Mouse (Mus musculus) MEL-GATA-1-ER (cell line): ENCODE results near the gene Pmm1.
"Not testable (repeated sequence)": the region's sequence is repeated elsewhere in the genome, so short reads cannot be mapped to it uniquely, and the experiment has no call there.

ENCODE experiments used
- DNase-seq: peaks from one replicate; pipeline ENCODE4 v3.0.0-alpha.2; 2012; ENCODE audit warnings: low read depth; ENCODE audit errors: extremely low read depth

Gene Pmm1

GRCm38 (mm10) chr15:81960171-81961077 lies at the start of gene Pmm1:
Pmm1 (minus strand) TSS chr15:81960930.
- DNase-seq: peak; percentile 92

GRCm38 (mm10) chr15:82004257-82004656 lies 43.5 kb upstream of the Pmm1 start:
- no peak for DNase-seq

GRCm38 (mm10) chr15:81993992-81994391 lies 33.3 kb upstream of the Pmm1 start:
- no peak for DNase-seq

GRCm38 (mm10) chr15:81990549-81990948 lies 29.8 kb upstream of the Pmm1 start:
- DNase-seq: peak; percentile 38

- DNase-seq: peak; percentile 65
Observed at GRCm38 (mm10) chr15:81989371-81990062, 28.8 kb upstream of the Pmm1 start.

- DNase-seq: no peak
Observed at GRCm38 (mm10) chr15:81987646-81988045, 26.9 kb upstream of the Pmm1 start, which contains the start of gene Xrcc6. Xrcc6 (plus strand) TSS chr15:81987835.

GRCm38 (mm10) chr15:81985267-81986161 lies 24.8 kb upstream of the Pmm1 start:
- DNase-seq: no peak

GRCm38 (mm10) chr15:81982173-81982572 lies 21.4 kb upstream of the Pmm1 start:
- no peak for DNase-seq

GRCm38 (mm10) chr15:81980321-81980720 lies 19.6 kb upstream of the Pmm1 start, which contains the start of gene 1700029P11Rik:
1700029P11Rik (plus strand) TSS chr15:81980540.
- no peak for DNase-seq

- not testable (repeated sequence) for DNase-seq
Observed at GRCm38 (mm10) chr15:81975156-81975555, 14.4 kb upstream of the Pmm1 start.

- not testable (repeated sequence) for DNase-seq
Observed at GRCm38 (mm10) chr15:81970498-81970897, 9.8 kb upstream of the Pmm1 start.

GRCm38 (mm10) chr15:81969635-81970034 lies 8.9 kb upstream of the Pmm1 start:
- DNase-seq: not testable (repeated sequence)

- peak; percentile 50 for DNase-seq
Observed at GRCm38 (mm10) chr15:81969173-81969572, 8.4 kb upstream of the Pmm1 start.

- DNase-seq: no peak
Observed at GRCm38 (mm10) chr15:81968447-81968846, 7.7 kb upstream of the Pmm1 start.

- DNase-seq: no peak
Observed at GRCm38 (mm10) chr15:81967821-81968220, 7.1 kb upstream of the Pmm1 start.

- no peak for DNase-seq
Observed at GRCm38 (mm10) chr15:81966062-81966829, 5.5 kb upstream of the Pmm1 start.

- no peak for DNase-seq
Observed at GRCm38 (mm10) chr15:81964980-81965545, 4.3 kb upstream of the Pmm1 start.

GRCm38 (mm10) chr15:81964262-81964661 lies 3.5 kb upstream of the Pmm1 start:
- DNase-seq: no peak

GRCm38 (mm10) chr15:81961078-81961451 lies 335 bp upstream of the Pmm1 start:
- DNase-seq: no peak

GRCm38 (mm10) chr15:81958906-81959305 lies 1.8 kb downstream of the Pmm1 start:
- DNase-seq: peak; percentile 26
